Mouse (Mus musculus) liver, embryonic 15.5 days (tissue): ENCODE measurements at regions not wholly inside any gene's neighbourhood (a gene's known extent, or its start where the extent isn't known, plus 50 kb on each side); places are given as distances from the start of the nearest gene placed in this dataset.

Source experiments
- ATAC-seq: fragments of 200-750 bp; cut with Nextera tagmentation; 2 replicates; pipeline ENCODE4 v1.8.0; 2017; ENCODE audit warnings: moderate number of reproducible peaks, mild to moderate bottlenecking, moderate library complexity; ENCODE audit not compliant: insufficient read depth
- H3K27ac ChIP-seq: fragments of 300-500 bp; sonication (generic); replicated peaks from 2 replicates; pipeline ENCODE4 v1.5.1; 2015; ENCODE audit warnings: mild to moderate bottlenecking, inconsistent platforms
- H3K27me3 ChIP-seq: fragments of 300-500 bp; sonication (generic); 2 replicates; pipeline ENCODE4 v1.6.1; 2015; ENCODE audit warnings: mild to moderate bottlenecking, inconsistent platforms
- H3K36me3 ChIP-seq: fragments of 300-500 bp; sonication (generic); replicated peaks from 2 replicates; pipeline ENCODE4 v1.6.1; 2015; ENCODE audit warnings: moderate library complexity, mild to moderate bottlenecking, inconsistent platforms
- H3K4me1 ChIP-seq: fragments of 300-500 bp; sonication (generic); replicated peaks from 2 replicates; pipeline ENCODE4 v1.6.1; 2015; ENCODE audit warnings: inconsistent platforms
- H3K4me2 ChIP-seq: fragments of 300-500 bp; sonication (generic); 2 replicates; pipeline ENCODE4 v1.6.1; 2015; ENCODE audit warnings: moderate library complexity, mild to moderate bottlenecking, inconsistent platforms
- H3K4me3 ChIP-seq: fragments of 300-500 bp; sonication (generic); replicated peaks from 2 replicates; pipeline ENCODE4 v1.5.1; 2015; ENCODE audit warnings: mild to moderate bottlenecking, inconsistent platforms
- H3K9ac ChIP-seq: fragments of 300-500 bp; sonication (generic); 2 replicates; pipeline ENCODE4 v1.6.1; 2015; ENCODE audit warnings: moderate library complexity, mild to moderate bottlenecking, inconsistent platforms
- H3K9me3 ChIP-seq: fragments of 300-500 bp; sonication (generic); replicated peaks from 2 replicates; pipeline ENCODE4 v1.6.1; 2016; ENCODE audit warnings: inconsistent platforms
- WGBS: fragments of 180-500 bp; shearing (Covaris S2); methylation state at CpG from one replicate; pipeline ENCODE4 v1.1.7; 2015; ENCODE audit warnings: mixed read lengths; ENCODE audit not compliant: insufficient replicate concordance; 5-methylcytosine and 5-hydroxymethylcytosine counted together

- no peaks in the 10 kb centered on the region for H3K4me1 ChIP-seq
- H3K27ac ChIP-seq: no peak overlapping the region
- ATAC-seq: no peak
- no peaks in the 10 kb centered on the region for H3K27me3 ChIP-seq
- H3K4me2 ChIP-seq: no peak overlapping the region
- H3K4me3 ChIP-seq: no peak overlapping the region
- H3K36me3 ChIP-seq: no peaks in the 10 kb centered on the region
- WGBS: 69% methylated on average over 6 of the region's 6 CpGs
- no peaks in the 10 kb centered on the region for H3K9me3 ChIP-seq
- H3K9ac ChIP-seq: no peak overlapping the region
These were observed 186.5 kb upstream of the Palmd start for GRCm38 (mm10) chr3:117155274-117155673.

GRCm38 (mm10) chr3:117153011-117153473 is 184.3 kb upstream of the Palmd start:
- Histone ChIP-seq H3K4me2 (no peak overlapping the region), H3K27me3 (no peaks in the 10 kb centered on the region), H3K36me3 (no peaks in the 10 kb centered on the region), H3K9me3 (no peaks in the 10 kb centered on the region), H3K4me3 (no peak overlapping the region), H3K4me1 (no peaks in the 10 kb centered on the region), H3K9ac (no peak overlapping the region), H3K27ac (no peak overlapping the region)
- ATAC-seq: no peak
- 35% methylated on average over 2 of the region's 2 CpGs for WGBS

- H3K4me3 ChIP-seq: no peak overlapping the region
- no peak overlapping the region for H3K4me2 ChIP-seq
- H3K9ac ChIP-seq: no peak overlapping the region
- H3K4me1 ChIP-seq: no peaks in the 10 kb centered on the region
- 58% methylated on average over 8 of the region's 8 CpGs for WGBS
- H3K9me3 ChIP-seq: no peaks in the 10 kb centered on the region
- no peaks in the 10 kb centered on the region for H3K27me3 ChIP-seq
- ATAC-seq: no peak
- H3K27ac ChIP-seq: no peak overlapping the region
- no peaks in the 10 kb centered on the region for H3K36me3 ChIP-seq
These were observed 183.6 kb upstream of the Palmd start for GRCm38 (mm10) chr3:117152414-117152813.

GRCm38 (mm10) chr3:117147414-117147813 is 178.6 kb upstream of the Palmd start:
- Histone ChIP-seq H3K27me3 (no peaks in the 10 kb centered on the region), H3K9me3 (no peaks in the 10 kb centered on the region), H3K4me1 (no peaks in the 10 kb centered on the region), H3K27ac (no peak overlapping the region), H3K4me3 (no peak overlapping the region), H3K36me3 (no peaks in the 10 kb centered on the region), H3K9ac (no peak overlapping the region), H3K4me2 (no peak overlapping the region)
- no peak for ATAC-seq
- WGBS: 54% methylated on average over 2 of the region's 2 CpGs

GRCm38 (mm10) chr3:117139835-117140234 is 171.0 kb upstream of the Palmd start:
- H3K36me3 ChIP-seq: no peaks in the 10 kb centered on the region
- ATAC-seq: no peak
- no peak overlapping the region for H3K4me2 ChIP-seq
- no peak overlapping the region for H3K4me3 ChIP-seq
- no peaks in the 10 kb centered on the region for H3K9me3 ChIP-seq
- no peaks in the 10 kb centered on the region for H3K4me1 ChIP-seq
- no peaks in the 10 kb centered on the region for H3K27me3 ChIP-seq
- WGBS: 55% methylated on average over 2 of the region's 2 CpGs
- no peak overlapping the region for H3K27ac ChIP-seq
- H3K9ac ChIP-seq: no peak overlapping the region

- 55% methylated on average over 7 of the region's 7 CpGs for WGBS
- Histone ChIP-seq H3K4me3 (no peak overlapping the region), H3K9me3 (no peaks in the 10 kb centered on the region), H3K9ac (no peak overlapping the region), H3K4me1 (no peaks in the 10 kb centered on the region), H3K27me3 (no peaks in the 10 kb centered on the region), H3K36me3 (no peaks in the 10 kb centered on the region), H3K4me2 (no peak overlapping the region), H3K27ac (no peak overlapping the region)
- no peak for ATAC-seq
These were observed 169.9 kb upstream of the Palmd start for GRCm38 (mm10) chr3:117138720-117139119.

GRCm38 (mm10) chr3:117132897-117133296 is 164.1 kb upstream of the Palmd start:
- Histone ChIP-seq H3K9me3 (no peaks in the 10 kb centered on the region), H3K4me3 (no peak overlapping the region), H3K36me3 (no peaks in the 10 kb centered on the region), H3K4me1 (no peaks in the 10 kb centered on the region), H3K27ac (no peak overlapping the region), H3K4me2 (no peak overlapping the region), H3K9ac (no peak overlapping the region), H3K27me3 (no peaks in the 10 kb centered on the region)
- no peak for ATAC-seq
- WGBS: 72% methylated on average over 4 of the region's 4 CpGs

- WGBS: 75% methylated on average over 3 of the region's 3 CpGs
These were observed 153.4 kb upstream of the Palmd start for GRCm38 (mm10) chr3:117122211-117122610.

GRCm38 (mm10) chr3:117120086-117121055 is 151.6 kb upstream of the Palmd start:
- Histone ChIP-seq H3K4me2 (no peak overlapping the region), H3K9ac (no peak overlapping the region), H3K27me3 (no peaks in the 10 kb centered on the region), H3K27ac (no peak overlapping the region), H3K36me3 (no peaks in the 10 kb centered on the region), H3K4me3 (no peak overlapping the region), H3K4me1 (0 out of 2 replicates have a peak, but pooled peaks cover 4% of the 10 kb centered on the region), H3K9me3 (no peaks in the 10 kb centered on the region)
- ATAC-seq: no peak
- 50% methylated on average over 13 of the region's 13 CpGs for WGBS

More at GRCm38 (mm10) chr3:117122211-117122610, 153.4 kb upstream of the Palmd start:
- Histone ChIP-seq H3K9me3 (no peaks in the 10 kb centered on the region), H3K36me3 (no peaks in the 10 kb centered on the region), H3K27ac (no peak overlapping the region), H3K4me1 (0 out of 2 replicates have a peak, but pooled peaks cover 4% of the 10 kb centered on the region), H3K4me2 (no peak overlapping the region), H3K9ac (no peak overlapping the region), H3K27me3 (no peaks in the 10 kb centered on the region), H3K4me3 (no peak overlapping the region)
- no peak for ATAC-seq

GRCm38 (mm10) chr3:117119576-117119975 is 150.8 kb upstream of the Palmd start:
- WGBS: 43% methylated on average over 5 of the region's 5 CpGs
- Histone ChIP-seq H3K36me3 (no peaks in the 10 kb centered on the region), H3K4me3 (no peak overlapping the region), H3K9me3 (no peaks in the 10 kb centered on the region), H3K9ac (no peak overlapping the region), H3K4me1 (0 out of 2 replicates have a peak, but pooled peaks cover 4% of the 10 kb centered on the region), H3K4me2 (no peak overlapping the region), H3K27ac (no peak overlapping the region), H3K27me3 (no peaks in the 10 kb centered on the region)
- ATAC-seq: 0 out of 2 replicates have a peak, but pooled peaks have one; percentile 28

GRCm38 (mm10) chr3:117117838-117118237 is 149.1 kb upstream of the Palmd start:
- WGBS: 14% methylated on average over 1 of the region's 1 CpGs
- H3K4me3 ChIP-seq: no peak overlapping the region
- H3K27ac ChIP-seq: no peak overlapping the region
- no peaks in the 10 kb centered on the region for H3K27me3 ChIP-seq
- no peak overlapping the region for H3K9ac ChIP-seq
- no peaks in the 10 kb centered on the region for H3K36me3 ChIP-seq
- no peak overlapping the region for H3K4me2 ChIP-seq
- H3K4me1 ChIP-seq: 0 out of 2 replicates have a peak, but pooled peaks cover 4% of the 10 kb centered on the region
- no peaks in the 10 kb centered on the region for H3K9me3 ChIP-seq
- ATAC-seq: no peak
